Mouse (Mus musculus) 3T3-L1 (cell line): ENCODE results near the gene Uchl4.
"Not testable (repeated sequence)": the region's sequence is repeated elsewhere in the genome, so short reads cannot be mapped to it uniquely, and the experiment has no call there.

ENCODE experiments used
- DNase-seq: peaks from one replicate; pipeline ENCODE4 v3.0.0-alpha.2; 2015; ENCODE audit warnings: low read depth, low spot score

The Uchl4 gene

GRCm38 (mm10) chr9:64231171-64231570, 3.8 kb upstream of the Uchl4 start:
- no peak for DNase-seq

- no peak for DNase-seq
These were observed 3.3 kb upstream of the Uchl4 start for GRCm38 (mm10) chr9:64231674-64232073.

- DNase-seq = no peak
These were observed 2.6 kb upstream of the Uchl4 start for GRCm38 (mm10) chr9:64232257-64232957.

GRCm38 (mm10) chr9:64233656-64234055, 1.3 kb upstream of the Uchl4 start:
- no peak for DNase-seq

GRCm38 (mm10) chr9:64236056-64236455, 1.1 kb downstream of the Uchl4 start:
- no peak for DNase-seq

GRCm38 (mm10) chr9:64240116-64240515, 5.1 kb downstream of the Uchl4 start:
- no peak for DNase-seq

GRCm38 (mm10) chr9:64240681-64241080, 5.7 kb downstream of the Uchl4 start:
- no peak for DNase-seq

- no peak for DNase-seq
These were observed 7.4 kb downstream of the Uchl4 start for GRCm38 (mm10) chr9:64242381-64242831.

- no peak for DNase-seq
These were observed 14.4 kb downstream of the Uchl4 start for GRCm38 (mm10) chr9:64249371-64249770.

GRCm38 (mm10) chr9:64250111-64250730, 15.2 kb downstream of the Uchl4 start:
- DNase-seq = no peak

- DNase-seq = peak; percentile 48
These were observed 17.6 kb downstream of the Uchl4 start for GRCm38 (mm10) chr9:64252591-64253020.

GRCm38 (mm10) chr9:64253021-64253904, 18.3 kb downstream of the Uchl4 start, which contains the start of gene Map2k1:
Map2k1 (minus strand) TSS chr9:64253631.
- DNase-seq = peak; percentile 99

GRCm38 (mm10) chr9:64255422-64255821, 20.4 kb downstream of the Uchl4 start:
- DNase-seq = no peak

GRCm38 (mm10) chr9:64256204-64256603, 21.2 kb downstream of the Uchl4 start:
- no peak for DNase-seq

GRCm38 (mm10) chr9:64259906-64260305, 24.9 kb downstream of the Uchl4 start:
- no peak for DNase-seq

GRCm38 (mm10) chr9:64261023-64261422, 26.0 kb downstream of the Uchl4 start:
- DNase-seq = peak; percentile 68

- DNase-seq = no peak
These were observed 29.8 kb downstream of the Uchl4 start for GRCm38 (mm10) chr9:64264813-64265212.

- DNase-seq = no peak
These were observed 32.2 kb downstream of the Uchl4 start for GRCm38 (mm10) chr9:64267231-64267630.

GRCm38 (mm10) chr9:64268196-64268595, 33.2 kb downstream of the Uchl4 start:
- no peak for DNase-seq

GRCm38 (mm10) chr9:64268836-64269235, 33.8 kb downstream of the Uchl4 start:
- not testable (repeated sequence) for DNase-seq

- DNase-seq = no peak
These were observed 36.2 kb downstream of the Uchl4 start for GRCm38 (mm10) chr9:64271249-64271648.

GRCm38 (mm10) chr9:64272611-64273010, 37.6 kb downstream of the Uchl4 start:
- peak; percentile 66 for DNase-seq
